Mouse (Mus musculus): ENCODE measurements around the gene Tent5c. TPM values are rescaled to one million over a fixed set of nuclear protein-coding genes. Genes with fewer than 3 reads are reported as not detected.
A peak's percentile ranks its signal among the peaks of the same experiment; 100 is the strongest.
"Not testable (repeated sequence)": the region's sequence is repeated elsewhere in the genome, so short reads cannot be mapped to it uniquely, and the experiment has no call there.

Gene Tent5c
- total RNA-seq, 2 experiments from 2014 or later: 1.2 to 1.3 TPM

DNA sequence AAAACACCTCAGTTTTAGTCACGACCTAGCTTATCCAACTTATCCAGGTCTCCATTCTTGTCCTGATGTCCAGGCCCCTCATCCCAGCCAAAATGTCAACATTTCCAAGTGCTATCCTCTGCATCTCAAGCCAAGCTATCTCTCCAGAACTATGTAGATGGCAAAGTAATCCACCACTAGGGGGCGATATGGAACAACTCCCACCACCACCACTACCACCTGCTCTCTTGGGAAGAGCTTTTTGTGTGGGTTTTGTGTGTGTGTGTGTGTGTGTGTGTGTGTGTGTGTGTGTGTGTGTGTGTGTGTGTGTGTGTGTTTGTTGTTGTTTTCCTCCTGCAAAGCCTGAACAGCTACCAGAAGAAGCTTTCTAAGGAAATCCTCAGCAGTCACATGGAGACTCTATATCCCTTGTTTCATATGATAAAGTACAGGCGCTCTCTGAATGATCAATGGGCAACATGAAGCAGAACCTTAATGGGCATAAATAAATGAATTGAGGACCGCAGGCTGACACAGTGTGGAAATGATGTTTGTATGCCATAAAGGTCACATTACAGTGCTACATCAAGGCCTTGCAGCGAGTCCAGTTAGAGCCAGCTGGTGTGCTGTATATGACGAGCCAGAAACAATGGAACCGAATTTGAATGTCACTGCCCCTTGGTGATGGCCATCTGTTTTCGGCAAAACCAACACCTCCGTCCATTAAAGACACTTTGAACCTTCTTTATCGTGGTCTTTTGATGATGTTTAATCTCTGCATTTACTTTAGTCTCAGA, 66.5 kb downstream of the Tent5c start:
- peak; percentile 39 for DNase-seq
- Histone ChIP-seq H3K4me3 (no peak overlapping the region), H3K27ac (no peak overlapping the region)
- intact Hi-C loops (cut with DNase I): loop anchor here (2.0 kb wide), 1 partner anchor 146 kb away; no protein-coding TSS in a partner anchor
- peak; percentile 65 for TF ChIP-seq CTCF (IDR thresholded peaks at IDR 0.05)

DNA sequence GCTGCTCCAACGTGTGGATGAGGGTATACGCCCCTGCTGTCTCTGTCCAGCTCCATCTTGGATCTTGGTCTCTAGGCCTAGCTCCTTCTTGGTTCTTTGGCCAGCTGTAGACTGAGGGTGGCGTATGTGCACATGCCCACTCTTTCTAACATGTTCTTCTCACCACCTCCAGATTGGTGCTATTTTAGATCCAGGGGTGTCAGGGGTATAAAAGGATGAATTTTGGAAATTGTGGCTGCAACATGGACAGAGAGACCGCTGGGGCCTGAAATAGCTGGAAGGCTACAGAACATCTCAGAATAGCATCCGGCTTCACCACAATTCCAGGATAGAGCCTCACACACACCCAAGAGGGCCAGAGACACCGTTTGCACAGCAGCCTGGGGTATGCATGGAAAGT, 67.8 kb downstream of the Tent5c start:
- no peak overlapping the region for H3K4me3 ChIP-seq
- intact Hi-C loops (cut with DNase I): no loop called here
- no peak overlapping the region for H3K27ac ChIP-seq
- no peak for TF ChIP-seq CTCF (IDR thresholded peaks at IDR 0.05)
- DNase-seq: no peak

DNA sequence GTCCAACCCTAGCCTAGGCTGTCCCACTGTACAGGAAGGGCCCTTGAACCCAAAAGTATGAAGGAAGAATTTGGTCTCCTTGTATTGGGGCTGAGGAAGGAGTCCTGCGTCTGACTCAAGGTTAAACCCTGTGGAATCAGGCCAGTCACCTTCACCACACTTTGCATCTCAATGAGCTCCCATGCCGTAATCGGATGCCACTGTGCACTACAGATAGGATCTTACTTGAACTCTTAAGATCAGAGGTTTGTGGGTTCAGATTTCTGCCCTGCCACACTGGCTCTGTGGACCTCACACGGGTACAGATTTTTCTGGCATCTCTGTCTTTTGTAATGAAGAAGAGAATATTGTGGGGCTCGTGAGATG, 68.5 kb downstream of the Tent5c start:
- Histone ChIP-seq H3K27ac (no peak overlapping the region), H3K4me3 (no peak overlapping the region)
- no peak for DNase-seq
- intact Hi-C loops (cut with DNase I): no loop called here
- TF ChIP-seq CTCF (IDR thresholded peaks at IDR 0.05): no peak

DNA sequence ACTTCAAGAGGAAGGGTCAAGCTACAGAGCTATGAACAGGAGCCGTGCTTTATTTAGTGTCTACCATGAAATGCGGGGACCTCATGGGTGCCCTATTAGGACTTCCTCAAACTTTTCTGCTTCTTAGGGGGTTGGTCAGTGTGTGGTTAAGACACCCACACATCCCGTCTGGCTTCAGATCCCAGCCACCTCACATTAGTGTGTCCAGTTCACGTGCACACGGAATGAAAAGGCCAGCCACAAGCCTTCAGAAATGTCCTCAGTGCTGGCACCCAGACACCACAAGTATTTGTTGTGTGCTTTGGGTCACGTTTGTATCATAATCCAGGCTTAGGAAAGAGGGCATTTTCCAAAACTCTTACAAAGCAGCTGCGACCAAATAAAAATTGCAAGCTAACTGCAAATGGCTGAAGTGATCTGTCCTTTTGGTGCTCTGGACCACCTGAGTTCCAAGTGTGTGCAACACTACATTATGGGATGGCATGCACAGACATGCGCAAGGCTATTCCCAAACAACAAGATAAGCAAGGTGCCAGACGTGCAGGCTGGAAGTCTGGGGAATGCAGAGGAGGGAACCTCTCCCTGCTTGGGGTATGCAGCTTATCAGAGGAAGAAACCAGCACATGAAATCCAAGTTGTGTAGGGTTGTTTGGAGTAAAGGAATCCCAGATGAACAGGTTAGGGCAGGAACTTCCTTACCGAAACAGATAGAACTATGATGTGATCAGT, 69.0 kb downstream of the Tent5c start:
- TF ChIP-seq CTCF (IDR thresholded peaks at IDR 0.05): no peak
- intact Hi-C loops (cut with DNase I): no loop called here

DNA sequence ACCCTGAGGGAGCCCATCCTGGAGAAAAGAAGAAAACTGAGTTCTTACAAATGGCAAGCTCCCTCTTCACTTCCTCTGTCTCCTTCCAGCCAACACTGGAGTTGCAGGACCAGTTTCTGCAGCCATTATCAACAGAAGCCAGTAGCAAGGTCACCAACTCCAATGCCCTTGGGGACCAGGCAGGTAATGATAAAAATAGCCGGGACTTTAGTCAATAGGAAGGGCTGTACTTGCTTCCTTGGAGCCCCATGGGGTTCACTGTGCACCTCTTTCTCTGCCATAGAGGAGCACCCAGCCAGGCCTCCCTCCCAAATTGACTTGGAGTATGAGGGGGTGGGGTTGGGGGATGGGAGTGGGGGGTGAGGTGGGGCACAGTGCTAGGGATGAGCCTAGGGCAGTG, 70.7 kb downstream of the Tent5c start:
- no peak for TF ChIP-seq CTCF (IDR thresholded peaks at IDR 0.05)
- no peak overlapping the region for H3K4me3 ChIP-seq
- H3K27ac ChIP-seq: no peak overlapping the region
- intact Hi-C loops (cut with DNase I): no loop called here
- DNase-seq: no peak

More for the DNA sequence above, 69.0 kb downstream of the Tent5c start:
- Histone ChIP-seq H3K27ac (no peak overlapping the region), H3K4me3 (no peak overlapping the region)
- no peak for DNase-seq

DNA sequence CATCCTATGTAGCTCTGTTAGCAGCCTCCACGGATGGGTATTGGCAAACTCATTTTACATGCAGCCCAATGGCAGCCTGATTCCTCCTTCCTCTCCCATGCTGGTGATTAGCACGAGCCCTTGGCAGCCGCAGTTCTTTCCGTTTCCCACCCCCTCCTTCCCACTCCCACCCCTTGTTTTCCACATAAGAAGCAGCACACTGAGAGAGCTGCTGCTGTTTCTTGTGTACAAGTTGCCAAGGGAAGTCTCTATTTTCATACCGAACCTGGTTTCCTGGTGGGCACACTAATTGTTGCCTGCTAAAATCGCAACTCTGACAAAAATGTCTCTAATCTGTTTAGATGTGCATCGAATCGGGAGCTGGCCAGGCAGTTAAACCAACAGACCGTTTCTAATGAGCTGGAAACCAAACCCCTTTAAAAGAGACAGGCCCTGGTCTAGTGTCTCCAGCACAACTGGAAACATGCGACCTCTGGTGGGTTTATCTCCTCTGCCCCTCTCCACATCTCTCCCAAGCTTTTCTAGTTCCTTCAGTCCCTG, 71.3 kb downstream of the Tent5c start:
- intact Hi-C loops (cut with DNase I): no loop called here
- H3K27ac ChIP-seq: no peak overlapping the region
- TF ChIP-seq CTCF (IDR thresholded peaks at IDR 0.05): no peak
- no peak for DNase-seq
- no peak overlapping the region for H3K4me3 ChIP-seq

DNA sequence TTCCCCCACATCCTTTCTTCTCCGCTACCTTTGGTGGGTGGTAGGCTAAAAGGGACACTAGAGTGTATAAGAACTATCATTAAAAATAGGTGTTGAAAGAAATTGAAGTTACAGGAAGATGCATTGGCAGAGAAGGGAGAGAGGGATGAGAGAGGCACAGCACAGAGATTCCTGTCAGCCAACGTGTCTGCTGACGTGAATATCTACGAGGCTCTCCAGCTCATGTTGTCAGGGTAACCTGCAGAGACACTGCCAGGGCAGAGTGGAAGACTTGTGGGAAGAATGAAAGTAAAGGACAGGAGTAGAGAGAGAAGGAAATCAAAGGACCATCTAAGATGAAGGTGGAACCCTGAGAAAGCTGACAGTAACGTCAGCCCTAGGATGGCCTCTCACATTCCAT, 73.5 kb downstream of the Tent5c start:
- Histone ChIP-seq H3K4me3 (no peak overlapping the region), H3K27ac (no peak overlapping the region)
- DNase-seq: no peak
- no peak for TF ChIP-seq CTCF (IDR thresholded peaks at IDR 0.05)
- intact Hi-C loops (cut with DNase I): no loop called here

DNA sequence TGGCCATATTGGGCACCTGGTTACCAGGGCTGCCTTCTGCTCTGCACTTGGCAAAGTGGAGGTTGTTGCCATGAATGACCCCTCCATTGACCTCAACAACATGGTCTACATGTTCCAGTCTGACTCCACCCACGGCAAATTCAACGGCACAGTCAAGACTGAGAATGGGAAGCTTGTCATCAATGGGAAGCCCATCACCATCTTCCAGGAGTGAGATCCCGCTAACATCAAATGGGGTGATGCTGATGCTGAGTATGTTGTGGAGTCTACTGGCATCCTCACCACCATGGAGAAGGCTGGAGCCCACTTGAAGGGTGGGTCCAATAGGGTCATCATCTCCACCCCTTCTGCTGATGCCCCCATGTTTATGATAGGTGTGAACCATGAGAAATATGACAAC, 75.5 kb downstream of the Tent5c start:
- H3K4me3 ChIP-seq; H3K27ac ChIP-seq; DNase-seq; intact Hi-C loops (cut with DNase I): not testable (repeated sequence)

DNA sequence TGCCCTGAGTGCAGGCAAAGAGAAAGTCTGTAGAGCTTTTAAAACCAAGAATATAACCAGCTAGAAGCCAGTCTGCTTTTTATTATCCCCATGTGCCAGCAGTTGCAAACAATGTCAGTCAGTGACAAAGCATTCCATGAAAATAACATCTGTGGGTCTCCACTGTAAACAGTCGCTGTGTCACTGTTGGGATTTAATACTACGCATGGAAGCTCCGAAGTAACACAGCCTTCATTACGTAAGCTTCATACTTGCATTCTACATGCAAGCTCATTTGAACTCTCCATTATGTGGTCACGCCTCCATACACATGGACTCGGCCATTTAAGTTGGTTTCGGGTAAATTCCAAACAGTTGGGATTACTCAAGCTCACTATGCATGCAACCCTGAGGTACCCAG, 77.2 kb downstream of the Tent5c start:
- intact Hi-C loops (cut with DNase I): no loop called here
- H3K4me3 ChIP-seq: no peak overlapping the region
- no peak for DNase-seq
- no peak overlapping the region for H3K27ac ChIP-seq
- TF ChIP-seq CTCF (IDR thresholded peaks at IDR 0.05): no peak

DNA sequence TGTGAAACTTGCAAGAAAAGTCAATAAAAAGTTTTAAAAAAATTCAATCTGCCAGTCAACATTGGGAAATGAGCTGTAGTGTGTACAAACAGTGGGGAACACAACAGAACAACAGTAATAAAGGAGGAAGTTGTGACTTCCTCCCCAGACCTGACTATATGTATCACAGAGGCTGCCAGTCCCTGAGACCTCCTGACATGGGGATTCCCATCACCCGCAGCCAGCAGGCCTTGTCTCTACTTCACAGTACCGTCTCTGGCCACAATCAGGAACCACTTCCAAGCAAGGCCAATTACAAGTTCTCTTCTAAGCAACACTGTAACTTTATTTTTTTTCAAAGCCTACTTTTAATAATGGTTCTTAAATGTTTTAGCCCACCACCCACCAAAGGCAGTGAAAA, 79.8 kb downstream of the Tent5c start:
- no peak for TF ChIP-seq CTCF (IDR thresholded peaks at IDR 0.05)

DNA sequence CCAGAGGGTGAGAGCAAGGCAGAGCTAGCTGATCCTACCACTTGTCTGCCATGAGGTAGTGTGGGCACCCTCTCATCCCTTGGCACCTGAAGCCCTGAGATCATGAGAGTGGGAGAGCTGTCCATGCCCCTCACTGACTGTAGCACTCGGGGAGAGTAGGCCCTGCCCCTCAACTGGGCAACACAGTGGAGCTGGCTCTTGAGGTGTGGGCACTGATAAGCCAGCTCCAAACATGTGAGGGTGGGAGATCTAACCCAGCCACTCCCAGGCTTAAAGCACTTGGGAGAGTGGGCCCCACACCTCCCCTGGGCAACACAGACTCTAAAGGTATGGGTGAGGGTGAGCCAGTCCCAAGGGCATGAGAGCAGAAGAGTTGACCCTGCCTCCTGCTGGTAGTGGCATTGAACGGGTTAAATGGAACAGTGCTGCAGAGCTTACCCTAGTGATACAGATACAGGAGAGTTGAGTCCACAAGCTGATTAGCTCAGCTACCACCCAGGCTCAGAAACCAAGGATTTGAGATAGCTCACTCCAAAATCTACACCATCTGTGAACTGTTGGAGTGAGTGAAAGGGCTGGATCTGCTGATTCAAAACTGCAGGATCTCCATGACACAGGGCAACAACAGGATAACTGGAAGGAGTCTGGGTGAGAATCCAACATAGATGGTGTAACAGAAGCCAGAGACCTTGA, 80.6 kb downstream of the Tent5c start:
- TF ChIP-seq CTCF (IDR thresholded peaks at IDR 0.05): no peak
- Histone ChIP-seq H3K27ac (no peak overlapping the region), H3K4me3 (no peak overlapping the region)
- intact Hi-C loops (cut with DNase I): no loop called here
- DNase-seq: no peak

More for the DNA sequence above, 79.8 kb downstream of the Tent5c start:
- no peak overlapping the region for H3K27ac ChIP-seq
- no peak overlapping the region for H3K4me3 ChIP-seq
- intact Hi-C loops (cut with DNase I): no loop called here
- no peak for DNase-seq

DNA sequence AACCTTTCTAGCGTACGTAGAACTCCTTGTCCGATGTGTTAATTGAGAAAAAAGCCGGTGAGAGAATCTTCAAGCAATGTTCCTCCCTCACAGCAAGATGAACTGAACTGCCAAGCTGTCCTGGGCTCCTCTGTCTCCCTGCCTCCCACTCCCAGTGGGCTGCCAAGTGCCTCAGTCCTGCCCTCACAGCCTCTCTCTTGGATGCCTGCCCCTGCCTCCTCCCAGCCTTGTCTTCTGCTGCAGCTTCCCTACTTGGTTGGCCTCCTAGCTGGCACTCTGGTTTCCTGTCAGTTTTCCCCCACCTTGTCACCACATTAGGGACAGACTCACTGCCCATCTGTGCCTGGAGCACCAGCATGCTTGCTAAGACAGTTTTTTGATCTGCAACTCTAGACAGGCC, 86.5 kb downstream of the Tent5c start:
- Histone ChIP-seq H3K4me3 (no peak overlapping the region), H3K27ac (no peak overlapping the region)
- no peak for DNase-seq
- no peak for TF ChIP-seq CTCF (IDR thresholded peaks at IDR 0.05)
- intact Hi-C loops (cut with DNase I): no loop called here

Other genes with a start within 250 kb of the Tent5c start
- gene Man1a2, start 196.2 kb upstream of the Tent5c start, total RNA-seq (2021): 10 to 100 TPM; 20.3 to 24.8 TPM

All from gastrocnemius, adult 2 months (tissue).